Mouse (Mus musculus) liver, embryonic 14.5 days (tissue): Measurements from ENCODE around the gene Angptl8. TPM values are rescaled to one million over a fixed set of nuclear protein-coding genes. Genes with fewer than 3 reads are reported as not detected.

Source experiments
- ATAC-seq: fragments of 200-750 bp; cut with Nextera tagmentation; 2 replicates; pipeline ENCODE4 v1.8.0; 2017; ENCODE audit warnings: moderate number of reproducible peaks, mild to moderate bottlenecking, moderate library complexity; ENCODE audit not compliant: insufficient read depth
- DNase-seq, 3 experiments: peaks; one replicate each; pipeline ENCODE4 v3.0.0-alpha.2; 2012 to 2013; ENCODE audit warnings: low read depth in 3 of 3, low spot score in 3 of 3
- H3K27ac ChIP-seq: fragments of 300-500 bp; sonication (generic); 2 replicates; pipeline ENCODE4 v1.5.1; 2014; ENCODE audit warnings: moderate library complexity, mild to moderate bottlenecking, control low read depth, inconsistent platforms
- H3K27me3 ChIP-seq: fragments of 300-500 bp; sonication (generic); 2 replicates; pipeline ENCODE4 v1.6.1; 2014; ENCODE audit warnings: mild to moderate bottlenecking, low read length, moderate library complexity; ENCODE audit not compliant: control insufficient read depth, insufficient read depth
- H3K36me3 ChIP-seq: fragments of 300-500 bp; sonication (generic); replicated peaks from 2 replicates; pipeline ENCODE4 v1.6.1; 2014; ENCODE audit warnings: low read depth; ENCODE audit not compliant: control insufficient read depth, insufficient read depth
- H3K4me1 ChIP-seq, 2 experiments: fragments of 200-500 bp in 1 of 2; fragments of 300-500 bp in 1 of 2; sonication (generic) in 1 of 2; replicated peaks; 2 replicates each; pipeline ENCODE4 v1.6.1; 2012 to 2014; ENCODE audit warnings: antibody characterized with exemption in 1 of 2, inconsistent platforms in 1 of 2, low read length in 1 of 2; ENCODE audit not compliant: control insufficient read depth in 2 of 2, insufficient read depth in 2 of 2
- H3K4me2 ChIP-seq: fragments of 300-500 bp; sonication (generic); 2 replicates; pipeline ENCODE4 v1.6.1; 2014; ENCODE audit warnings: low read depth, mild to moderate bottlenecking, control low read depth, moderate library complexity
- H3K4me3 ChIP-seq, 2 experiments: fragments of 200-500 bp in 1 of 2; fragments of 300-500 bp in 1 of 2; sonication (generic) in 1 of 2; 2 replicates each; pipeline ENCODE4 v1.5.1; 2012 to 2014; ENCODE audit warnings: low read depth in 2 of 2, low read length in 2 of 2, mild to moderate bottlenecking in 2 of 2, control low read depth in 1 of 2, inconsistent platforms in 1 of 2, moderate library complexity in 1 of 2; ENCODE audit not compliant: insufficient read depth in 1 of 2
- H3K9ac ChIP-seq: fragments of 300-500 bp; sonication (generic); replicated peaks from 2 replicates; pipeline ENCODE4 v1.6.1; 2014; ENCODE audit warnings: mild to moderate bottlenecking, control low read depth, moderate library complexity
- H3K9me3 ChIP-seq: fragments of 300-500 bp; sonication (generic); 2 replicates; pipeline ENCODE4 v1.6.1; 2016; ENCODE audit warnings: low read length, mixed read lengths; ENCODE audit not compliant: control insufficient read depth
- CTCF ChIP-seq: IDR thresholded peaks from 2 replicates; pipeline ENCODE4 v1.5.1; 2016; ENCODE audit warnings: antibody characterized with exemption, low read depth, control low read depth
- EP300 ChIP-seq: IDR thresholded peaks from 2 replicates; pipeline ENCODE4 v1.6.1; 2016; ENCODE audit warnings: antibody characterized with exemption, low read depth
- WGBS: fragments of 180-500 bp; shearing (Covaris S2); extraction: QIAGEN DNeasy Blood & Tissue Kit; methylation state at CpG from one replicate; pipeline ENCODE4 v1.1.7; 2014; ENCODE audit not compliant: insufficient replicate concordance; 5-methylcytosine and 5-hydroxymethylcytosine counted together
- polyA plus RNA-seq, 2 experiments: library from polyadenylated mRNA; depleted of rRNA in 1 of 2; stranded (reverse) in 1 of 2; unstranded in 1 of 2; fragments of >200 nt; fragmentation: Nextera tagmentation in 1 of 2; extraction: Ambion mirVana in 1 of 2; gene quantifications; 2 replicates each; pipeline versions ENCODE4 v1.2.1 to v1.2.3; 2012 to 2014

The Angptl8 gene
- polyA plus RNA-seq, 2 experiments = 19.6 to 20.4 TPM

DNA sequence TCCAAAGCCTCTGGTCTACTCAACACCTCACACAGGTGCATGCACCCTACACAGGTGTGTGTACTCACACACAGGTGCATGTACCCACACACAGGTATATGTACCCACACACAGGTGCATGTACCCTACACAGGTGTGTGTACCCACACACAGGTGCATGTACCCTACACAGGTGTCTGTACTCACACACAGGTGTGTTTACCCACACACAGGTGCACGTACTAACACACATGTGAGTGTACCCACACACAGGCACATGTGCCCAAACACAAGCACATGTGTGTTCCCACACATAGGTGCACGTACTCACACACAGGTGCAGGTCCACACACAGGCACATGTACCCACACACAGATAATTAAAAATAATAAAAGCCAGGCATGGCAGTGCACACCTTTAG is 2.4 kb downstream of the Angptl8 start:
- no peak for TF ChIP-seq EP300
- no peak for TF ChIP-seq CTCF
- Histone ChIP-seq H3K4me2 (no peak overlapping the region), H3K27ac (no peak overlapping the region), H3K9ac (no peak overlapping the region), H3K36me3 (no peaks in the 10 kb centered on the region), H3K27me3 (no peaks in the 10 kb centered on the region), H3K4me3 (no peak overlapping the region), H3K9me3 (no peaks in the 10 kb centered on the region), H3K4me1 (peaks cover 0 to 5% of the 10 kb centered on the region in 2 experiments; a peak in 1 of 4 replicates)
- DNase-seq = no peak
- ATAC-seq = no peak
- WGBS = 69% methylated on average over 2 of the region's 2 CpGs

DNA sequence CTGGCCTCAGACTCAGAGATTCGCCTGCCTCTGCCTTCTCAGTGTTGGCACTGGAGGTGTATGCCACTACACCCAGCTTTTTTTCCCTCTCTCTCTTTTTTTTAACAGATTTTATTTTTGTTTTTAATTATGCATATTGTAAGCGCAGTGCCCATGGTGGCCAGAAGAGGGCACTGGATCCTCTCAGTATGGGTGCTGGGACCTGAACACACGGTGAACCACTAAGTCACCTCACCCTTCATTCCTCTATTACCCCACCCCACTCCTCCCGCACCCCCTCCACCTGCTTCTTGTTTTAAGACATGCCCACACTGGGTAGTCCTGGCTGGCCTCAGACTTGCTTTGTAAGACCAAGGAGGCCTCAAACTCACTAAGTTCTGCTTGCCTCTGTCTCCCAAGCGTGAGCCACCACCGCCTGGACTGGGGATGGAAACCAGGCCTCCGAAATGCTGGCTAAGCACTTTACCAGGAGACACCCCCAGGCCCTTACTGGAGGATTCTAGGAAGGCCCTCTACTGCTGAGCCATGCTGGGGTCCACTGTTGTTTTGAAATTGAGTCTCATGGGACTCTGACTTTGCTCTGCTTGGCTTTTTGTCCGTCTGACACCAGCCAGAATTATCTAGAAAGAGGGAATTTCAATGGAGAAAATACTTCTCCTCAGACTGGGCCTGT is 4.9 kb downstream of the Angptl8 start:
- WGBS = 45% methylated on average over 8 of the region's 8 CpGs
- H3K27ac ChIP-seq = no peak overlapping the region
- DNase-seq = peak in 1 of 3 experiments; percentile 27

DNA sequence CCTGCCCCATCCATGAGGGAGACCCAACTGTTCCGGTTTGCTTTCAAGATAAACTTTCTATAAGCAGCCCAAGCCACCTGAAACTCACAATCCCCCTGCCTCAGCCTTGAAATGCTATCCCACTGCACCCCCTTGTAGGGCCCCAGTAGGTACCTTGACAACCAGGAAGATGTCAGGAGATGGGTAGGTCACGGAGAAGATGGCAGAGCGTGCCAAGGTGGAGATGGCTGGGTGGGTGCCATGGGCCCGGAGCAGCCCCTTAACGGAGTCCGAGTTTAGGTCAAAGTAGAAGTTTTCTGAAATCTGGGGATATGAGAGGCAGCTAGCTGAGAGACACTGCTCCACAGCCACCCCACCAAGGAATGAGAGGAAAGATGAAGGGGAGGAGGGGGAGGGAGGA is 6.0 kb downstream of the Angptl8 start:
- ATAC-seq (no peak), DNase-seq (no peak)
- no peaks in the 10 kb centered on the region for H3K27me3 ChIP-seq
- H3K4me2 ChIP-seq = no peak overlapping the region
- TF ChIP-seq CTCF = no peak
- TF ChIP-seq EP300 = no peak
- no peak overlapping the region for H3K27ac ChIP-seq
- H3K9me3 ChIP-seq = no peaks in the 10 kb centered on the region
- 78% methylated on average over 6 of the region's 6 CpGs for WGBS
- no peak overlapping the region for H3K4me3 ChIP-seq
- no peaks in the 10 kb centered on the region for H3K4me1 ChIP-seq
- H3K9ac ChIP-seq = no peak overlapping the region
- no peaks in the 10 kb centered on the region for H3K36me3 ChIP-seq

More for the DNA sequence above, 4.9 kb downstream of the Angptl8 start:
- Histone ChIP-seq H3K4me2 (no peak overlapping the region), H3K36me3 (no peaks in the 10 kb centered on the region), H3K9me3 (no peaks in the 10 kb centered on the region), H3K9ac (no peak overlapping the region), H3K4me3 (no peak overlapping the region), H3K4me1 (no peaks in the 10 kb centered on the region), H3K27me3 (no peaks in the 10 kb centered on the region)
- peak; percentile 79 for TF ChIP-seq CTCF
- TF ChIP-seq EP300 = no peak
- no peak for ATAC-seq

DNA sequence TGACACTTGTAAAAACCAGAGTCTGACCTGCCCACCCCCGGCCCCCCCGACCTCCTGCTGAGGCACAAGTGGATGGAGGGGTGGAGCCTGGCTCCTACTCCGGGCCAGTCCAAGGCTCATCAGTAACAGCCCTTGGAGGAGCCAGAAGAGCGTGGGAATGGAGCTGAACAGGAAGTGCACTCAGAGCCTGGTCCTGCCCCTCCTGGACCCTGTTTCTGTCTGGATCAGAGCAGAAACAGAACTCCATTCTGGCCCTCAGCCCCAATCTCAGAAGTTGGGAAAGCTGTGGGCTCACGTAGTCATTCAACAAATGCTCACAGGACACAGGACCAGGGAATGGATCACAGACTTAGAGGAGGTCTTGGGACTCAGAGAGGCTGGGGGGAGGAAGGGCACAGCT is 7.1 kb downstream of the Angptl8 start:
- Histone ChIP-seq H3K4me3 (no peak overlapping the region), H3K9ac (no peak overlapping the region), H3K4me1 (0 out of 4 replicates have a peak, but pooled peaks cover 0 to under 1% of the 10 kb centered on the region in 2 experiments), H3K27ac (no peak overlapping the region), H3K9me3 (no peaks in the 10 kb centered on the region), H3K27me3 (no peaks in the 10 kb centered on the region), H3K36me3 (no peaks in the 10 kb centered on the region), H3K4me2 (no peak overlapping the region)
- WGBS = 47% methylated on average over 5 of the region's 5 CpGs
- no peak for TF ChIP-seq EP300
- no peak for TF ChIP-seq CTCF
- ATAC-seq (no peak), DNase-seq (no peak)

DNA sequence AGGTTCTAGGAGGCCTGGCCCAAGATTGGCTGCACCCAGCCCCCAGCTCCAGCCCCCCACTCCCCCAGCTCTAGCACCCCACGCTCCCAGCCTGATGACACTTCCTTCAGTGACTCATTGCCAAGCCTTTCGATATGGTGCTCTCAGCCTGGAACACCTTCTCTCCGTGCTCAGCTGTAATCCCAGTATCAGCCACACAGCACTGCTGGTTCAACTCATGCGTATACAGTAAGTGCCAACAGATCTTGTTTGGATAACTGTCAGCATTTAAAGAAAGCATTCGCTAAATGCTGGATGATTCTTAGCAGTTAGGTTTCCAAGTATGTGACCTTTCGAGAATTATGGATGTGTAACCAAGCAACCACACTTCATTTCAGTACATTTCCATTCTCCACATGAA is 7.8 kb downstream of the Angptl8 start:
- DNase-seq (no peak), ATAC-seq (no peak)
- H3K27me3 ChIP-seq = no peaks in the 10 kb centered on the region
- TF ChIP-seq CTCF (no peak), EP300 (no peak)
- no peaks in the 10 kb centered on the region for H3K36me3 ChIP-seq
- no peak overlapping the region for H3K9ac ChIP-seq
- WGBS = 61% methylated on average over 6 of the region's 6 CpGs
- H3K4me2 ChIP-seq = no peak overlapping the region
- 0 out of 4 replicates have a peak, but pooled peaks cover 0 to 4% of the 10 kb centered on the region in 2 experiments for H3K4me1 ChIP-seq
- no peak overlapping the region for H3K27ac ChIP-seq
- H3K4me3 ChIP-seq = no peak overlapping the region
- H3K9me3 ChIP-seq = no peaks in the 10 kb centered on the region
